Mouse (Mus musculus) heart, embryonic 14.5 days (tissue): ENCODE measurements around the gene Disc1. TPM values are rescaled to one million over a fixed set of nuclear protein-coding genes. Genes with fewer than 3 reads are reported as not detected.

Experiments
- ATAC-seq: fragments of 200-750 bp; cut with Nextera tagmentation; 2 replicates; pipeline ENCODE4 v1.8.0; 2017; ENCODE audit warnings: low read depth, moderate TSS enrichment; ENCODE audit not compliant: insufficient number of reproducible peaks, insufficient read depth, low FRiP score
- H3K27ac ChIP-seq, 2 experiments: fragments of 200-500 bp in 1 of 2; fragments of 300-500 bp in 1 of 2; sonication (generic) in 1 of 2; replicated peaks in 1 of 2; 2 replicates each; pipeline ENCODE4 v1.5.1; 2012 to 2014; ENCODE audit warnings: low read depth in 2 of 2, low read length in 2 of 2, control low read depth in 1 of 2, mild to moderate bottlenecking in 1 of 2, mixed read lengths in 1 of 2; ENCODE audit not compliant: control insufficient read depth in 1 of 2, insufficient read depth in 1 of 2
- H3K27me3 ChIP-seq: fragments of 300-500 bp; sonication (generic); 2 replicates; pipeline ENCODE4 v1.6.1; 2014; ENCODE audit warnings: mild to moderate bottlenecking, low read length, control low read depth; ENCODE audit not compliant: control insufficient read depth, insufficient read depth
- H3K36me3 ChIP-seq: fragments of 300-500 bp; sonication (generic); 2 replicates; pipeline ENCODE4 v1.6.1; 2014; ENCODE audit warnings: mild to moderate bottlenecking, control low read depth, low read length, mixed read lengths; ENCODE audit not compliant: control insufficient read depth, insufficient read depth
- H3K4me1 ChIP-seq, 2 experiments: fragments of 200-500 bp in 1 of 2; fragments of 300-500 bp in 1 of 2; sonication (generic) in 1 of 2; 2 replicates each; pipeline ENCODE4 v1.6.1; 2012 to 2014; ENCODE audit warnings: low read length in 2 of 2, control low read depth in 1 of 2, mixed read lengths in 1 of 2; ENCODE audit not compliant: control insufficient read depth in 2 of 2, insufficient read depth in 2 of 2
- H3K4me2 ChIP-seq: fragments of 300-500 bp; sonication (generic); 2 replicates; pipeline ENCODE4 v1.6.1; 2014; ENCODE audit warnings: mild to moderate bottlenecking, low read length
- H3K4me3 ChIP-seq, 2 experiments: fragments of 200-500 bp in 1 of 2; fragments of 300-500 bp in 1 of 2; sonication (generic) in 1 of 2; 2 replicates each; pipeline ENCODE4 v1.5.1; 2012 to 2014; ENCODE audit warnings: low read length in 2 of 2, mild to moderate bottlenecking in 2 of 2, control low read depth in 1 of 2, low read depth in 1 of 2, moderate library complexity in 1 of 2; ENCODE audit not compliant: control insufficient read depth in 1 of 2, insufficient read depth in 1 of 2
- H3K9ac ChIP-seq: fragments of 300-500 bp; sonication (generic); 2 replicates; pipeline ENCODE4 v1.6.1; 2014; ENCODE audit warnings: mild to moderate bottlenecking, low read length
- H3K9me3 ChIP-seq: fragments of 300-500 bp; sonication (generic); 2 replicates; pipeline ENCODE4 v1.6.1; 2016; ENCODE audit warnings: low read length, control low read depth; ENCODE audit not compliant: control insufficient read depth
- WGBS: fragments of 180-500 bp; shearing (Covaris S2); extraction: QIAGEN DNeasy Blood & Tissue Kit; methylation state at CpG from one replicate; pipeline ENCODE4 v1.1.7; 2014; 5-methylcytosine and 5-hydroxymethylcytosine counted together
- polyA plus RNA-seq: library from polyadenylated mRNA; unstranded; fragments of >200 nt; fragmentation: Nextera tagmentation; extraction: Ambion mirVana; gene quantifications from 2 replicates; pipeline ENCODE4 v1.2.1, GENCODE M21; 2014

Gene Disc1
- polyA plus RNA-seq, 1 experiment from 2014 or later: 4.2 TPM

GRCm38 (mm10) chr8:125102303-125102702 is 48.3 kb downstream of the Disc1 start:
- H3K4me2 ChIP-seq: peak overlapping the region; percentile 47

GRCm38 (mm10) chr8:125113171-125113570 is 59.2 kb downstream of the Disc1 start:
- Histone ChIP-seq H3K9me3 (no peaks in the 10 kb centered on the region), H3K4me1 (no peaks in the 10 kb centered on the region), H3K36me3 (no peaks in the 10 kb centered on the region), H3K4me2 (no peak overlapping the region), H3K27me3 (no peaks in the 10 kb centered on the region), H3K27ac (no peak overlapping the region), H3K4me3 (no peak overlapping the region), H3K9ac (no peak overlapping the region)
- WGBS: 62% methylated on average over 9 of the region's 9 CpGs
- no peak for ATAC-seq

More at GRCm38 (mm10) chr8:125102303-125102702, 48.3 kb downstream of the Disc1 start:
- no peak overlapping the region; a peak in 1 of 4 replicates for H3K4me3 ChIP-seq
- ATAC-seq: no peak
- no peaks in the 10 kb centered on the region for H3K36me3 ChIP-seq
- 37% methylated on average over 13 of the region's 13 CpGs for WGBS
- H3K9me3 ChIP-seq: no peaks in the 10 kb centered on the region
- peaks cover 18 to 19% of the 10 kb centered on the region in 2 experiments for H3K4me1 ChIP-seq
- H3K9ac ChIP-seq: no peak overlapping the region; the same call in 1 of the 2 replicates
- H3K27me3 ChIP-seq: no peaks in the 10 kb centered on the region
- peak overlapping the region in 1 of 2 experiments; percentile 44; a peak in 1 of 4 replicates for H3K27ac ChIP-seq

- no peak overlapping the region for H3K27ac ChIP-seq
- 76% methylated on average over 3 of the region's 3 CpGs for WGBS
- no peaks in the 10 kb centered on the region for H3K9me3 ChIP-seq
- H3K4me3 ChIP-seq: no peak overlapping the region
- H3K4me2 ChIP-seq: no peak overlapping the region
- H3K9ac ChIP-seq: no peak overlapping the region
- H3K36me3 ChIP-seq: no peaks in the 10 kb centered on the region
- H3K4me1 ChIP-seq: no peaks in the 10 kb centered on the region
- ATAC-seq: no peak
- H3K27me3 ChIP-seq: no peaks in the 10 kb centered on the region
Measured at GRCm38 (mm10) chr8:125113831-125114230, 59.8 kb downstream of the Disc1 start.

GRCm38 (mm10) chr8:125115321-125115720 is 61.3 kb downstream of the Disc1 start:
- Histone ChIP-seq H3K9me3 (no peaks in the 10 kb centered on the region), H3K4me3 (no peak overlapping the region), H3K27ac (no peak overlapping the region), H3K36me3 (no peaks in the 10 kb centered on the region), H3K4me2 (no peak overlapping the region), H3K27me3 (no peaks in the 10 kb centered on the region), H3K4me1 (peaks cover under 1% of the 10 kb centered on the region in 2 experiments; a peak in 2 of 4 replicates), H3K9ac (no peak overlapping the region)
- 77% methylated on average over 5 of the region's 5 CpGs for WGBS
- ATAC-seq: no peak

- Histone ChIP-seq H3K4me1 (peaks cover 5 to 7% of the 10 kb centered on the region in 2 experiments; a peak in 3 of 4 replicates), H3K4me3 (no peak overlapping the region), H3K27me3 (no peaks in the 10 kb centered on the region), H3K27ac (no peak overlapping the region), H3K36me3 (no peaks in the 10 kb centered on the region), H3K9ac (no peak overlapping the region), H3K4me2 (no peak overlapping the region), H3K9me3 (no peaks in the 10 kb centered on the region)
- 11% methylated on average over 2 of the region's 2 CpGs for WGBS
- no peak for ATAC-seq
Measured at GRCm38 (mm10) chr8:125116616-125117015, 62.6 kb downstream of the Disc1 start.

- no peaks in the 10 kb centered on the region for H3K36me3 ChIP-seq
- H3K4me1 ChIP-seq: peaks cover 5 to 14% of the 10 kb centered on the region in 2 experiments
- no peak overlapping the region for H3K4me3 ChIP-seq
- no peaks in the 10 kb centered on the region for H3K27me3 ChIP-seq
- no peak overlapping the region for H3K27ac ChIP-seq
- no peak overlapping the region for H3K9ac ChIP-seq
- WGBS: 88% methylated on average over 4 of the region's 4 CpGs
- H3K4me2 ChIP-seq: no peak overlapping the region
- no peak for ATAC-seq
- H3K9me3 ChIP-seq: no peaks in the 10 kb centered on the region
Measured at GRCm38 (mm10) chr8:125126482-125126881, 72.5 kb downstream of the Disc1 start.

GRCm38 (mm10) chr8:125127621-125128020 is 73.6 kb downstream of the Disc1 start:
- WGBS: 79% methylated on average over 7 of the region's 7 CpGs
- no peak for ATAC-seq

GRCm38 (mm10) chr8:125128305-125128704 is 74.3 kb downstream of the Disc1 start:
- H3K27ac ChIP-seq: no peak overlapping the region
- no peaks in the 10 kb centered on the region for H3K36me3 ChIP-seq
- H3K4me2 ChIP-seq: no peak overlapping the region
- WGBS: 23% methylated on average over 6 of the region's 6 CpGs
- no peak overlapping the region for H3K9ac ChIP-seq
- ATAC-seq: no peak
- no peaks in the 10 kb centered on the region for H3K27me3 ChIP-seq
- H3K4me3 ChIP-seq: no peak overlapping the region
- no peaks in the 10 kb centered on the region for H3K9me3 ChIP-seq
- H3K4me1 ChIP-seq: peaks cover 9 to 14% of the 10 kb centered on the region in 2 experiments

More at GRCm38 (mm10) chr8:125127621-125128020, 73.6 kb downstream of the Disc1 start:
- H3K4me2 ChIP-seq: no peak overlapping the region
- H3K27ac ChIP-seq: no peak overlapping the region
- no peaks in the 10 kb centered on the region for H3K36me3 ChIP-seq
- H3K4me3 ChIP-seq: no peak overlapping the region
- peaks cover 9 to 17% of the 10 kb centered on the region in 2 experiments for H3K4me1 ChIP-seq
- H3K27me3 ChIP-seq: no peaks in the 10 kb centered on the region
- no peak overlapping the region for H3K9ac ChIP-seq
- no peaks in the 10 kb centered on the region for H3K9me3 ChIP-seq
